Mouse (Mus musculus): ENCODE data around the gene Ccndbp1. TPM values are rescaled to one million over a fixed set of nuclear protein-coding genes. Genes with fewer than 3 reads are reported as not detected.

The Ccndbp1 gene
- polyA plus RNA-seq, 1 experiment = 79.9 TPM

DNA sequence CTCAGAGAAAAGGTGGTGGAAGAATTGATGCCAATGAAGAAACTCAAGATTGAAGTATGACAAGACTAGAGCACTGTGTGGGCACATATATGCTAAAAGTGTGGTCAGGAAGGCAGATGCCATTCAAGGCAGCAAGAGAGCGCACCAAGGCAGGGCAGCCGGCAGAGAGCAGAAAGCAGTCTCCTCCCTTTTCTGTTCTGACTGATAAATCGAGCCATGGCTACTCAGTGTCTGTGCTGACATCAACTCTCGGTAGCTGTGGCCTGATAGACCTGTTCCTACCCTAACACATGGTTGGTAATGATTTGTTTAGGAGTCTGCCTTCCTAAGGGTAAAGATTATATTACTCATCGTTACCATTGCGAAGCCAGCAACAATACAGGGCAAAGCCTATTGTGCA, 47.7 kb downstream of the Ccndbp1 start:
- no peak overlapping the region for H3K27ac ChIP-seq (ENCODE audit: insufficient read depth, low read length)
- H3K4me1 ChIP-seq (ENCODE audit: control insufficient read depth, insufficient read depth, low read length) = no peaks in the 10 kb centered on the region
- TF ChIP-seq POLR2A (IDR thresholded peaks at IDR 0.05; ENCODE audit: extremely low read depth, insufficient read depth, low read length) (no peak), CTCF (IDR thresholded peaks at IDR 0.05; ENCODE audit: extremely low read depth, insufficient read depth, low read length) (no peak)
- no peak overlapping the region for H3K4me3 ChIP-seq (ENCODE audit: insufficient read depth, low read length)

DNA sequence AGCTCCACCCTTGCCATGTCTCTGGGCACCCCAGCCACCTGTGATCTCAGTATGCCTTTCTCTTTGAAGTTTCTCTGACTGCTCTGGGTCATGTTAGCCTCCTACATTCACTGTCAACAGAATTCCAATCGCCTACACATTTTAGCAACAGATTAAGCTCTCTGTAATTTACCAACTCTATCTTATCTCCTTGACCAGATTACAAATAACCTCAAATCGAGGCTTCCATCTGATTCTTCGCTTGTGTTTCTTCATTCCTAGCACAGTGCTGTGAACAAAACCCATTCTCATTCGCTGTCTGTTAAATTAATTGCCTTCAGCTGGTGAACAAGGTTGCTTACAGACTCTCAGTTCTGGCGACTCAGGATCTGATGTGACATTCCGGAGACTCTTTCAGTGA, 49.8 kb downstream of the Ccndbp1 start:
- H3K27ac ChIP-seq (ENCODE audit: insufficient read depth, low read length) = no peak overlapping the region
- no peak for TF ChIP-seq POLR2A (IDR thresholded peaks at IDR 0.05; ENCODE audit: extremely low read depth, insufficient read depth, low read length)
- TF ChIP-seq CTCF (IDR thresholded peaks at IDR 0.05; ENCODE audit: extremely low read depth, insufficient read depth, low read length) = no peak
- H3K4me3 ChIP-seq (ENCODE audit: insufficient read depth, low read length) = no peak overlapping the region
- no peaks in the 10 kb centered on the region for H3K4me1 ChIP-seq (ENCODE audit: control insufficient read depth, insufficient read depth, low read length)

DNA sequence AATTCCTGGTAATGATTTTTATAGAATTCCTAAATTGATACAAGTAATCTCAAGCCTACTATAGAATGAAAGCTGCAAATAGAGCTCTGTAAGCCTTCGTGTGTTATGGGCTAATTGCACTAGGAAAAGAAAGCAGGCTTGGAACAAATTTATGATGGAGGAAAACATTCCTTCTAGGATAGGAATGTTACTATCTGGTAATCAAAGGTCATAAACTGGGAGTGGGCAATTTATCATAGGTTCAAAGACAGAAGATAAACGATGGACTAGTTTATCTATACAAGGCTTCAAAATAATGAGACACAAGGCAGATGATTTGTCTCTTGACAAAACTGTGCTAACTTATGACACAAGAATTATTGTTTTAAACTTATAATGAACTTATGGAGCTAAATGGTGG, 53.1 kb downstream of the Ccndbp1 start:
- H3K27ac ChIP-seq (ENCODE audit: insufficient read depth, low read length) = no peak overlapping the region
- no peak overlapping the region for H3K4me3 ChIP-seq (ENCODE audit: insufficient read depth, low read length)
- no peaks in the 10 kb centered on the region for H3K4me1 ChIP-seq (ENCODE audit: control insufficient read depth, insufficient read depth, low read length)
- TF ChIP-seq CTCF (IDR thresholded peaks at IDR 0.05; ENCODE audit: extremely low read depth, insufficient read depth, low read length) (no peak), POLR2A (IDR thresholded peaks at IDR 0.05; ENCODE audit: extremely low read depth, insufficient read depth, low read length) (no peak)

Other genes with a start within 250 kb of the Ccndbp1 start
- gene Cdan1, start 158.3 kb upstream of the Ccndbp1 start, polyA plus RNA-seq (2012; rRNA removed) = 30.6 and 31.6 TPM in 2 replicates
- gene Ttbk2, start 157.8 kb upstream of the Ccndbp1 start, polyA plus RNA-seq (2012; rRNA removed) = 20.5 and 21.3 TPM in 2 replicates
- 16.2 and 16.5 TPM in 2 replicates for gene Ubr1, start 37.7 kb upstream of the Ccndbp1 start, polyA plus RNA-seq (2012; rRNA removed)
- gene Tmem62, start 31.4 kb upstream of the Ccndbp1 start, polyA plus RNA-seq (2012; rRNA removed) = 29.2 and 29.4 TPM in 2 replicates
- gene Epb42, start 28.7 kb downstream of the Ccndbp1 start, polyA plus RNA-seq (2012; rRNA removed) = not detected in 2 replicates
- gene Tgm5, start 77.4 kb downstream of the Ccndbp1 start, polyA plus RNA-seq (2012; rRNA removed) = 0.04 and 0.08 TPM in 2 replicates
- 0.58 and 0.62 TPM in 2 replicates for gene Tgm7, start 101.4 kb downstream of the Ccndbp1 start, polyA plus RNA-seq (2012; rRNA removed)
- 17.0 and 19.6 TPM in 2 replicates for gene Adal, start 132.0 kb downstream of the Ccndbp1 start, polyA plus RNA-seq (2012; rRNA removed)
- gene Lcmt2, start 132.2 kb downstream of the Ccndbp1 start, polyA plus RNA-seq (2012; rRNA removed) = 4.8 and 6.3 TPM in 2 replicates
- gene Tubgcp4, start 162.3 kb downstream of the Ccndbp1 start, polyA plus RNA-seq (2012; rRNA removed) = 31.3 and 34.5 TPM in 2 replicates
- gene Zscan29, start 162.7 kb downstream of the Ccndbp1 start, polyA plus RNA-seq (2012; rRNA removed) = 3.5 TPM in 2 replicates